Mouse (Mus musculus): Measurements from ENCODE around the gene Pam.
A peak's percentile ranks its signal among the peaks of the same experiment; 100 is the strongest.

The Pam gene

DNA sequence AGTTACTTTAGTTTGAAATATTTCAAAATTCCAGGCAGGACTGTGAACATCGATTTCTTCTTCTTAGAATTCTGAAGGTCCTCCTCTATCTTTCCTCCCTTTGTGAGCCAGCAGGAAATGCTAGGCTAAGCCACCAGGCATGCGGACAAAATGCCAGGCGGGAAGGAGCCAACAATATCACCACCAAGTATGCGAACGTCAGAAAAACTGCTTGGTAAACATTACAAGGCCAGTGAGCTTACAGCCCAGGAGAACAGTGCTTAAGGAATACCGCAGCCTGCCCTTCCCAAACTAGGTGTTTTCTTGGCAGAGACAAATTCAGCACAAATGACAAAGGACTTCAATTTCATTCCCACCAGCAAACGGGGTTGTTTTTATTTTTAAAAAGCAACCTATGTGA lies 15.8 kb downstream of the Pam start:
- no peak for DNase-seq (ENCODE audit: low spot score)

DNA sequence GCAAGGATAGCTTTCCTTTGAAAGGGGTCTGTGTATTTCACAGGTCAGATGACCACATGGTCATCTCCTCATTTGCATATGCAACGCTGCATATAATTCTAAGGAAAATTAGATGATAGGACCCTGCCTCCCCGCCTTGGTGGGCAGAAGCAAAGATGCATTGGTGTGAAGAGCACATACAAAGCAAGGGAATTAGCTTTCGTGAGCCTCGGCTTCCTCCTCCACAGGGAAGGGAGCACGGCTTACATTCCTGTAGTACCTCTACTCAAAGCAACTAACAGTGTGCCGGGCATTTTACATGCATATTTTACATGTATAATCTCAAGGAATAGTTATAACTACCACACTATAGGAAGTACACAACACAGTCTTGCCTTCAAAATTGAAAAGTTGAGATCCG lies 16.7 kb downstream of the Pam start:
- no peak for DNase-seq (ENCODE audit: low spot score)

DNA sequence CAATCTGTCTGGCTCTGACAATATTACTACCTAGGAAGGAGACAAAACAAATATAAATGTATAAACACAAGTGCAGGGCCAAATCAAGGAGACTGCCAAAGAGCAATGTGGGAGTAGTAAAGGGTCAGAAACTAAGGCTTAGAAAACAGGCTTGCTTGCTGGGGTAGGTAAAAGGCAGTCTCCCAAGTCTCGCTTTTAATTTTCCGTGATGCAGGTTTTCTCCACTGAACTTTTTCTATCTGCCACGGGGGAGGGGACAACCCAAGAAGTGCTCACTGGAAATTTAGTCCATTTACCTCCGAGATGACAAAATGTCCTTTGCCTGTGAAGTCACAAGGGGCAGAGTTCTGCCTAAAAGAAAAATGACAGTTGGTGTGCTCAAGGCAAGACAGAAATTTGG lies 21.6 kb downstream of the Pam start:
- DNase-seq (ENCODE audit: low spot score), result no peak

DNA sequence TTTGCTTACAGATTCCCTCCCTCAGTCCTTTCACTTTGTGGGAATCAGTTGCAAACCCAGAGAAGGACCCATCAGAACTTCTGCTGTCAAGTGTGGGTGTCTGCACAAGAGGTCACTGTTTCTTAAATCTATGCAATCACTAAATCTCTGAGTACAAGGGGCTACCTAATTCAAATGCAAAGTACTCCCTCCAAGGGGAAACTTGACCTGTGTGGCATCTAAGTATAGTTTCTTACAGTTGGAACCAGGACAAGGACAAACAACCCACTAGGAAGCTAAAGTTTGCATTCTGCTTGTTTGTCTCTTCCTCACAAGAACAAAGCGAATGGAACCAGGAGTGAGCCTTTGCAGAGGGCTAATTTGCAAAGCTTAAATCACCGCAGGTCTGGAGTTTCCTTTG lies 22.3 kb downstream of the Pam start:
- DNase-seq (ENCODE audit: low spot score), result no peak

DNA sequence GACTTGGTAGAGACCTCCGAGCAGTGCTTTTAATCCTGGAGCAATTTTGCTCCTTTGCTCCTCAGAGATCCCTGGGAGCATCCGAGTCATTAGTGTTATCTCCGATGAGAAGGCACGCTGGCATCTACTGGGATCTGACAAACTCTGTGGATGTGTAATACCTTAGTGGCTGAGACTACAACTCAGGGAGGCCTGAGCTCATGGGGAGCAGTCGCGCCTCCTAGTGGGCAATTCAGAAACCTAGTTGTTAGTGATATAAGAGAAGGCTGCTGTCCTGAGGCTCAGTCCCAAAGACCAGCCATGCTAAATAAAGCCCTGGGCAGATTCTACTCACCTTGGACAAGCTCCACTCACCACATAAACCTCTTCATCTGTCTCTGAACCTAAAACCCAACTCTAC lies 23.4 kb downstream of the Pam start:
- no peak for DNase-seq (ENCODE audit: low spot score)

DNA sequence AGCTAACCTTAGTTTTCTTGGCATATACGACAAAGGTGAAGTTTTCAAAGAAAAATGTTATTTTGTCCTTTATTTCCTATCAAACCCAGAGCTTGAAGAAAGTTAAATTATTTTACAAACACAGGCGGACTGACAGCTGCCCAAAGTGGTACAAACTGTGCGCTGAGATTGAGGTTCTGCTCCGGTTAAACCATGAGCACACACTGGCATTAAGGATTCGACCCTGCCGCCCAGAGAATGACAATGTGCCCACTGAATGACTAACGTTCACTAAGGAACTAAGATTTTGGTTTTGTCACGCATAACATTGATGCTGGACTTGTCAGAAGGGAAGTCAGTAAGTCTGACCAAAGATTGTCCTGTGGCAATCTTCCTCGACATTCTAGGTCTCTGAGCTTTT lies 24.0 kb downstream of the Pam start:
- no peak for DNase-seq (ENCODE audit: low spot score)

DNA sequence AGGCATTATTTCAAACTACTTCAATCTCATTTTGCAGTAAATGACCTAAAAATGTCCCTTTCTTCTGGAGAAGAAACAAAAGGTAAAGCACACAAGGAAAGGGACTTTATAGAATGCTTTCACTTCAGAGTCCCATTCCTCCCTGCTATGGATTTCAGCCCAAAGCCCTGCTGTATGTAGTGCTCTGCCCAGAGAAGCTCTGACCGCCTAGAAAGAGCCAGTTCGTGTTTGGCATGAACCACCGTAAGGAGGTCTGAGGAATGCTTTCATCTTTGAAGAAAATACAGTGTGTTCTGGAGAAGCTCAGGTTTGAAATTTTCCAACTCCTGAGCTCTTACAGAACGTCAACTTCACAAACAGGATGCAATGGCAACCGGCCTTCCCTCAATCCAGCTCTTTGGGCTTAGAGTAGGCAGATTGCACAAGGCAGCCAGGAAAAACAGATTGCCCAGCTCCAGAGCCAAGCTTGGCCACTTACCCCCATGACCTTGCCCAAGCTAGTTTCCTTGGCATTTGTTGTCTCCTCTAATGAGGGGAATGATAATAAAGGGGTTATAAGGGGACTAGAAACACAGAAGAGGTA lies 24.6 kb downstream of the Pam start:
- DNase-seq (ENCODE audit: low spot score), result no peak

DNA sequence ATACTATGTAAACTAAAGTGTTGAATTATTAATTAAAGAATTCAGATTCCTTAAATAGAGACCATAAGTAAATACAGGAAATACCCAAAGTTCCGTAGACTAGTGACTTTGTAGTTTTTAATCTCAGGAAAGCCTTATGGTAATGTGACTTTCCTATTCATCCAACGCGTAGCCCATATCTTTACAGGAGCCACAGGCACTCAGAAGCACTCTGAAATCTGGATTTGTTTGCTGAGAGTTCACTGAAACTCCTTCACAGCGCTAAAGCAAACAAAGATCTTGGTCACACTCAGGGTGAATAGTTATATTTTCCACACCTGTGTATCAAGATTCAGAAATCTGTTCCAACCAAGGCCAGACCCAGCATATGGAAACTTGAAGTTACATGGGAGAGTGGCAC lies 27.3 kb downstream of the Pam start:
- no peak for DNase-seq (ENCODE audit: low spot score)

DNA sequence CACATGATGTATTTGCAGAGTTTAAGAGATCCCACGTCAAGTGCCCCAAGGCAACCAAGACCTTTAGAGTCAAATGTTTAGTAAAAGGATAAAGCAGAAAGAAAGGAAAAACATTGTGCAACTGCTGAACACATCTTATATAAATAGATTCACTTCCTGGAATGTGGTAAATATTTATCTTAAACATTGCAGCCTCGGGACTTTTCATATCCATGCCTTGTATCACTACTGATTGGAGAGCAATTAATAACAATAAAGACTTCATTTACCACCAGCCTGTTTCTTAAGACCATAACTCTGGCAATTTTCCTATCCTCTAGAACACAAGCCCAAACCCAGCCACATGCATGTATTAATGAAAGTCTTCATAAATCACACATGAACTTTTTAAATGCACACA lies 33.4 kb downstream of the Pam start:
- DNase-seq (ENCODE audit: low spot score), result no peak

DNA sequence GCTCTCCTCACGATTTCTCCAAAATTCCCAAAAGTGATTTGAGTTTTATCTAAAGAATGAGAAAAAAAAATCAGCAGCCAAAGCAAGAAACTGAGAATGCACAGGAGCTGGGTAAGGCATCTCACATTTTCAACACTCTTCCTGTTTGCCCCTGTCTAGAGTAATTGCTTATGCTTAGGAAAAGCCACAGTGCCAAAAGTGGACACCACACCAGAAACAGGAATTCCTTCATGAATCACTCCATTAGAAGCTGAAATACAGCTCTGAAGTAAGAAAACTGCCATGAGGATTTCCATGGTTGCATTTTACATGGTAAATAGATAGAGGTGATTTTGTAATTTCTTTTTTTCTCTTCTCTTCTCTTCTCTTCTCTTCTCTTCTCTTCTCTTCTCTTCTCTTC lies 36.0 kb downstream of the Pam start:
- DNase-seq (ENCODE audit: low spot score), result no peak

DNA sequence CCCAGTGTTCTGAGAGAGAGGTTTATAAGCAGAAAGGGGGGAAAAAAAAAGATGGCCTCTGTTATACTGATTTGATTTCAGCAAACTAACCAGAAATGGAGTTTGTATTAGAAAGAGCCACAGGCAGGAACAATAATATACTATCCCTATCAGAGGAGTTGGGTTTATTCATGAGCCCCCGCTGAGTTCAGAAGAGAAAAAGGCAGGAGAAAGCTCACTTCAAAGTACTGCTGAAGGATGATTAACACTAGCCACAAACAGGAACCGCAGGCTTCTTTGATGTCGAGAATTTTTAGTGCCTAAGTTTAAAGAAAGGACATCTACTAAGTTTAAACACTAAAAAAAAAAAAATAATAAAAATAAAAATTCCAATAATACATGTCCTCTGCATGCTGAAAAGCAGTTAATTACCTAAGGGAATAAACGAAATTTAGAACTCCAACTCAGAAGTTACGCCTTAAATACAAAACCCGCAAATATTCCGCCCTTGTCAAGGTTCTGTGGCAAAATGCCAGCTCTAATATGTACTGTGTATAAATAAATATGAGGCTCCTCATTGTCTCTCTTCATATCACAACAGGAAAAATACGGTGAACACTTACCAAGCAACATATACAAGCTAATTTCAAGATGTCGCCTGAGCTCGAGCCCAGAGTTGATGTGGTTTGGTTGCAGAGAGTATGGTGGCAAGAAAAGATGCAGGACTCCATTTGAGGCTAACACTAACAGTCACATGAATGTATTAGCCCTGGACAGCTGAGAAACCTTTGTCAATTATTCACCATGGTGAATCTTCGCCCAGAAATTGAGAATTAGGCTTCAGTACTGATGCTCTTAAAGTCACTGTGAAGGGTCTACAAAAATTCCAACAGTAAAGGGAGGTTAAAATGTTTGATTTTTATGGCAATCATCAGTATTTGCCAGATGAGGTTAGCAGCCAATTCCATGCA lies 38.2 kb downstream of the Pam start:
- DNase-seq (ENCODE audit: low spot score), result no peak

DNA sequence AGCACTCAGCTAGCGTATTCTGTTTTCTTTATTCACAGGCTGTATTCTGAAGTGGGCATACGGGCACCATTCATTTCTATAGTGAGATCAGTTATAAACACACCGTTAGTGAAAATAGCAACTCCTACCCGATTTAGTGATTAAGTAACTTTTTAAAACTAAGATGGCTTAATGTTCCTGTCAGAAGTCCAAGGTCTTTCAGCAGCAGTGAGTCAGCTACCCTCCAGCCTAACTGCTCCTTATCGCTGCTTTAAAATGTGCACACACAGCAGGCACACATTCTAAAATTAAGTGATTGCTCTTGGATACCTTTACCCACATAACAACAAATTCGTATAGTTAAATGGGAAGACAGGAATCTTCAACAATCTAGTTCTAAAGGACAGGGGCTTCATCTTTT lies 39.2 kb downstream of the Pam start:
- DNase-seq (ENCODE audit: low spot score), result no peak

DNA sequence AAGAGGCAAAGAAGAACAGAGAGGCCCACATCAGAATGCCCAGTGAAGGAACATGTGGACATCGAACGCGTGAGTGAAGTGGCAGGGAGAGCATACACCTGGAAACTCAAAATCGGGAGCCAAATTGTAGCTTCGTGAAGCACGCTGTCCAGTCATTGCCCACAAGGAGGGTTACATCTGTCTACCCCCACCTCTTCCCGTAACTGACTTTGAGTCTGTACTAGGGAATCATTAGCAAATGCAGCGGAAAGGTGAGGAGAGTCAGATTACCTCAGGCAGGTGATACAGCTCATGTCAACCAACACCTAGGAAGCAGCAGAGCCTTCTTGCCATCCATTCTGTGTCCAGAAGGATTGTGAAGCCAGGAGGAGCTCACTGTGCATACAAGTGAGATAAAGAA lies 39.9 kb downstream of the Pam start:
- no peak for DNase-seq (ENCODE audit: low spot score)

DNA sequence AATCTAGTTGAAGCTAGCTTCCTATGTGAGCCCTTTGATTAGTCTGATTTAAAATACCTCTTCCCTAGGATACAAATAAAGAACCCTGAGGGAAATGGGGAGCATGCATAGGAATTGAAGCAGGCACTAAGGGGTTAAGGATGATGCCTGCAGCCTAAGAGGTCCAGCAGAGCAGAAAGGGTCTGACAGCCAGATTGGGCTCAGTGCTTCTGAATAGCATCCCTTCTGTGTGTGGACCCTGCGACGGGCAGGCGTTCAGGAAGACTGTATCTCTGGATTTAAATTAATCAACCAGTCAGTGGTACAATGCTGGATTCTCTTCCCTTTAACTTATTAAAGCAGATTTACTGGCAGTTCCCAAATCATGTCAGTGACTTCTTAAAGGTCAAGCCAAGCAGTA lies 41.5 kb downstream of the Pam start:
- no peak for DNase-seq (ENCODE audit: low spot score)

DNA sequence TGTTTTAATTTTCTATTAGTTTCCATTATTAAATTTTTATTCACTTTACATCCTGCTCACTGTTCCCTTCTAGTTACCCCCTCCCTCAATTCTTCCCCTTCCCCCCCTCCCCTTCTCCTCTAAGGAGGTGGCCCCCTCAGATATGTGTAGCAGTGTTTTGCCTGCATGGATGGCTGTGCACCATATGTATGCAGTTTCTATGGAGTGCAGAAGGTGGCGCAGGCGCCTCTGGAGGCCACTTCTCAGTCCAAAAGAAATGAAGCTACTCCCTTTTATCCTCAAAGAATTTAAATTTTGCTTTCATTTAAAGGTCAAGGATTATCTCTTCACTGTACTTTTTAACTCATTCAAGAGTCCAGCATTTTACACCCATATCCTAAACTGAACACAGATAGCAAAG lies 42.0 kb downstream of the Pam start:
- no peak for DNase-seq (ENCODE audit: low spot score)

DNA sequence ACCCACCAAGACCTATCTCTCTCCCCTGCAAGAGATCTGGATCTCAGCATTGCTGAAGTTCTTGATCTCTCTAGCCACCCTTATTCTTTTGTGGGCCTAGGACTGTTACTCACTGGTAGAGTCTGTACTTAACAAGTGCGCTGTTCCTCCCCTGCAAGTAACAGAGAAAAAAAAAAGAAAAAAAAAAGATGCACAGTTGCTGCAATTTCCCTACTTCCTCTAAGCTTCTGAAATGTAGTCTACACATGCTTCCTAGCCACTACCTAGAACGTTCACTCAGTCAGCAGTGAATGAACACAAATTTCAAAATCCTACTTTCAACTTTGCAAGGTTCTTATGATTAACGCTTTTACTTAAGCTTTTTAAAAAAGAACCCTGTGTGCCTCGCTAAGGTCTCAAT lies 42.7 kb downstream of the Pam start:
- no peak for DNase-seq (ENCODE audit: low spot score)

DNA sequence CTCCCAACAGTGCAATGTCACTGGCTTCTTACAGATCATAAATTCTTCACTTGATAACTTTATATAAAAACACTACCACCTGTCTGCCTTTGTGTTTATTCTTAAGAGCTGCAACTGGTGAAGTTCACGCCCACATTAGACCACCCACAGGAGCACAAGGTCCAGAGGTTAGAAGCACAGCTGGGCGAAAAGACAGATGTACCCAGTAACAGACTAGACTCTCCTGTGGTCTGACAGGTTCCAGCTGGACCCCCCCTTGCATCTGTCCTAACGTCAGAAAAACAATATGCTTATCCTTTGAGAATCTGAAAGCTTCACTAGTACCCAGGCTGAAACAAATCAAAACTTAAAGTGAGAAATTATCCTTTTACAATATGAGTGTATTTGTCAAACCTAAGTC lies 44.4 kb downstream of the Pam start:
- no peak for DNase-seq (ENCODE audit: low spot score)

DNA sequence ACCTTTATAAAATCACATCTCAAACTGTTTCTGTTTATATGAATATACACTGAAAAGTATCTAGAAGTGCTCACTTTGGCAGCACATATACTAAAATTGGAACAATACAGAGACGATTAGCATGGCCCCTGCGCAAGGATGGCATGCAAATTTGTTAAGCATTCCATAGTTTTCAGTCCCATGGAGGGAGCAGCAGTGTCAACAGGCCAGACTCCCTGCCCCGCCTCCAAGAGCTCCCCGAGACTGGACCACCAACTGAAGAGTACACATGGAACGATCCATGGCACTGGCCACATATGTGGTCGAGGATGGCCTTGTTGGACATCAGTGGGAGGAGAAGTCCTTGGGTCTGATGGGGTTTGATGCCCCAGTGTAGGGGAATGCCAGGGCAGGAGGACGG lies 45.7 kb downstream of the Pam start:
- DNase-seq (ENCODE audit: low spot score), result no peak

DNA sequence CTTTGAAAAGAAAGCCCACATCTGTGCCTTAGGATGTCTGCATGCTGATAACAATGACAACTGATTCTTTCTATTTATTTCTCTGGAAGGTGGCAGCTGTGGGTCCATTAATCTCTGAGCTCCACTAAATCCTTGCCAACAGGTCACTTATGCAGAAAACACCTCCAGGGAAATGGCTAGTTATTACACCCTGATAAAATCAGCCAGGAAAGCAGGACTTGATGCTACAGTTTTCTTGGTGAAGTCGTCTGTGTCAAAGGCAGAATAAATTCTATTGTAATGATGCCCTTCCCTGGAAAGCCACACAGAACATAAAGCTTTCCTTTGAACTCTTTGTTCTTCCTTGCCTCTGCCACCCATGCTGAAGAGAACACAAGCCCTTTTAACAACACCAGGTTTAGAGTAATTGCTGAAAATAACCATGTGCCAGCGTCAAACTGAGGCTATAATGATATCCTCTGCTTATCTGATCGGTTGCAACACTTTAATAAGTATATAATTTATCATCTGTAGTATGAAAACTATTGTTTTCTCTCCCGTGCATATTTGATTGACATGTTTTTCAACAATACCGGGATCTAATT lies 47.1 kb downstream of the Pam start:
- peak; percentile 59 for DNase-seq (ENCODE audit: low spot score)

DNA sequence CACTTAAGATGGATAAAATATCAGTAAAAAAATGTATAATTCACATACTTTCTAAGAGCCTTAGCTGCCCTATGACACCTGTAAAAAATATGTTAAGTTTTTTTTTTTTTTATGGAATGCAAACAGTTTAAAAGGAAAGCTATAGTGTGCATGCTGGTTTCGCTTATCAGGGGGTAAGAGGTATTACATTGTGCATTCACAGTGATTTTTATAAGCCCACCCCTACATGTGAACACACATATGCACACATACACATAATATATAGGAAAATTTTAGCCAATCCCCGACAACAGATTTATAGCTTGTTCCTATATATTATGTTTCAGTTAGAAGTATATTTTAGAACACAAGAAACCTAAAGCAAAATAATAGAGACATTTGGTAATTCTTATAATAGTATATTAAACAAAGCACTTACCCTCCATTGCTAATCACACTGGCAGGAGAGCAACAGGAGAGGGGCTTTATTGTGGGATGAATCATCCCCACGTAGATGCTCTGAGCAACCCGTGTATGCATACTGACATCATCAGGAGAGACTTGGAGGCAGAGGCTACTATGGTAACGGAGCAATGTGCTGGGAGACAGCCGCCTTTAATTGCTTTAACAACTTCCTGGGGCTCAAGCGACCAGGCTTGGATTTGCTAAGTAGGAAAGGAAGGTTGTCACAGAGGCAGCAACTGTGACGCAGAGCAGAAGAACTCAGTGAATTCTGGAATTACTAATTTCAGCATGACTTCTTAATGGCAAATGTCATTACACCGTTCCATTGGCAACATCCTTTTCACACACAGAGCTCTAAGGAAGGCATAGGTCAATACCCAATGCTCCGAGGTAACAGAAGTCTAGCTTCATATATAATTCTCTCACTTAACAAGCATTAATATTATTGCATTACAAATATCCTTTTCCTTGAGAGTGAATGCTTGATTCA lies 47.9 kb downstream of the Pam start:
- DNase-seq (ENCODE audit: low spot score), result peak; percentile 91

DNA sequence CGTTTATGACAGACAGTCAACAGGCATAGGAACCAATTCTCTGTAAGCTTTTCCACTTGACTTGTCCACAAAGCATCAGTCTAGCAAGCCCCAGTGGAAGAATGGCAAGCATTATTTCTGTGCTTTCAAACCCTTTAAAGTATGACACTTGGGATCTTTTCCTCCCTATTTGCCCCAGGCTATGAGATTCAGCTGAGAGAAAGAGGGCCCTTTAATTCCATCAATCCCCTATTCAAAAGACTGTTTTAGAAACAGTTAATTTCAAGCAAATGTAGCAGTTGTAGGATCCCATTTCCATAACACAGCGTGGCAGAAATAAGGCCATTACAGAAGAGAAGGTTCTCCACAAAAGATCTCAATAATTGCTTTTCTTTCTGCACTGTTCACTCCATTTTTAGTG lies 53.0 kb downstream of the Pam start:
- no peak for DNase-seq (ENCODE audit: low spot score)

DNA sequence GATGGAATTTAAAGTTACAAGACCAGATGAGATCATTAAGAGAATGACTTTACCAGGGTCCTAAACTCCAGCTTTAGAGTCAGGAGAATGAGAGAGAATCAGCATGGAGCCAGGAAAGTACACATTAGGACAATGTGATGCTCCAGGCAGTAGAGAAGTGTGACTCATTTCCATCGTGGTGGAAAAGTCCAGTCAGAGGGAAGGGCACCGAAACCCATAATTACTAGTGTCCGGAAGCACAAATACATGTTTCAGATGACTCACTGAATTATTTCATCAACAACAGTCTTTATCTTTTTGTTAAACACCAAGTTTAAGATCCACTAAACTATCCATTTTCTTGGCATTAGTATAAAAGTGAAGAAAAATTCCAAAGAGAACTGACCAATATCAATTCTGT lies 57.2 kb downstream of the Pam start:
- DNase-seq (ENCODE audit: low spot score), result peak; percentile 22
